Mouse (Mus musculus): Measurements from ENCODE around the gene Sdhaf4. TPM values are rescaled to one million over a fixed set of nuclear protein-coding genes. Genes with fewer than 3 reads are reported as not detected.

Sdhaf4 gene
- total RNA-seq, 4 experiments from 2014 or later: 61.0 to 84.0 (median 67.3) TPM

DNA sequence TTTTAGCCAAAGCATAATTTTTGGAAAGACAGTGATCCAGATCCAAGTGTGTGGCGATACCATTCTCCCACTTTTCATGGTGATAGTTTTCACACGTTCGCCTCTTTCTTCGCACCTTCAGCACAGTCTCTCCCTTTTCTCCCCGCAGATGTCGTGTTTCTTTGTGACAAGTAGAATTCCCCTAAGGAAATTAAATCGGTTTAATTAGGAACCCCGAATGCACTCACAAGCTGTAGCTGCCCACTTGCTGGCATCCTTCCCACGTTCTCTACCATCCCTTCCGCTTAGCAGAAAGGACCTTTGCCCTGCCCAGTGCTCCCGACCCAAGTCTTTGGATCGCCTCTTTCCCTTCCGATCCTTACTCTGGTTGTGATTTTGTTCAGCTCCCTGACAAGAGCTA lies 51.5 kb downstream of the Sdhaf4 start:
- DNase-seq: no peak

DNA sequence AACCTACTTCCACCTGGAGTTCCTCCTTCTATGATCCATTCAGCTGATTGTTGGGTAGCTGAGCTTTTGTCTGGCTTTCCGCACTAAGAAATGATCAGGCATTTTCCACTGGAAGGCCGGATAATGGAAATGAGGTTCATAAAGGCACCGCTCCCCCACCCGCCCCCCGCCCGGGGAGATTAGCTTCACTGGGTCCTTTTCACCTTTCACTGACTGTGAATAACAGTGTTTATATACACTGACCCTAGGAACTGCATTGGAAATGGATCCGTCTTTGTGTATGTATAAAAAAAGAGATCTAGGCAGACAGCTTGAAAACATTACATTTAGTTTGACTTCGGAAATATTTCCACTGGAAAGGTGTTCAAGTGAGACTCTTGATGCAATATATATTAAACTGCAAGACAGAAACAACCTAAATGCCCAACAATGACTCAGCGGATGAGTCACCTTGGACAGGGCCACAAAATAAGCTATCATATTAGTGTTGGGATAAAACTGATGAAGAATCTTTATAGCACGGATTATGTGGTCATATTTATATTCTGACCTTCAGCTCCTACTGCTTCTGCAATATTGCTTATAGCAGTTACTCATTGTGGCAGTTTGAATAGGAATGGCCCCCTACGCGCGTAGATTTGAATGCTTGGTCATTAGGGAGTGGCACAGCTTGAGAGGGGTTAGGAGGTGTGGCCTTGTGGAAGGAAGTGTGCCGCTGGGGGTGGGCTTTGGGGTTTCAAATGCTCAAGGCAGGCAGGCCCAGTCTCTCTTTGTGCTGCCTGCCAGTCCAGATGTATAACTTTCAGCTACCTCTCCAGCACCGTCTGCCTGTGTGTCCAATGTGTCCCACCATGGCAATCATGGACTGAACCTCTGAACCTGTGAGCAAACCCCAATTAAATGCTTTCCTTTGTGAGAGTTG lies 56.4 kb downstream of the Sdhaf4 start:
- DNase-seq: no peak

DNA sequence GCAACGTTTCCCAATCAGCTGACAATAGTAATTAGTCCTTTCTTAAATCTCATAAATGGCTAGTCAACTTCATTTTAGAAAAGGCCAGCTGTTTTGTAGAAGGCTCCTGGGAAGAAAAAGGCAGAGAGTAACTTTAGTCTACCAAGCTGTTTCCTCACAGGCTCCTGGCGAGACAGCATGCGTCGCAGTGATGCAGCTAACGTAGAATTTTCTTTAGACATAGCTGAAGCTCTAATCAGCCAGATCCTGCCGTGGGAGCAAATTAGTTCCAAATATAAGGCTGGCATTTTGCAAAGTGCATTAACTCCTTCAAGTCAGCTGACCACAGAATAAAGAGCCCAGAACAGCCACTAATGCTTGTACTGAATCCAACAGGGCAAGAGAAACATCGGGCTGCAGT lies 57.2 kb downstream of the Sdhaf4 start:
- no peak for DNase-seq

Other genes starting within 250 kb of the Sdhaf4 start
- gene B3gat2, start 243.9 kb downstream of the Sdhaf4 start, total RNA-seq (2022): not detected
- gene Smap1, start 83.3 kb downstream of the Sdhaf4 start, total RNA-seq (2022): 10 to 100 TPM; 49.1 to 61.4 (median 52.3) TPM
- gene Fam135a, start 94.7 kb upstream of the Sdhaf4 start, total RNA-seq (2022): 10 to 100 TPM; 17.6 to 32.0 (median 22.6) TPM
- gene Col9a1, start 172.0 kb upstream of the Sdhaf4 start, total RNA-seq (2022): not detected